26 mouse cellular contexts compared by ENCODE assay signal in genomic region chr2:167074587-167074986, GRCm38 (mm10). TPM values are rescaled to one million over a fixed set of nuclear protein-coding genes. Genes with fewer than 3 reads are reported as not detected.
DNase-seq lines count a peak whose midpoint lies in the region; ATAC-seq and TF ChIP-seq lines count a peak whose summit lies in the region.
"Had no signal": no experiment of that assay in that cellular context is flagged by ENCODE, and none has a peak within 500 bp of the region (broad histone marks: within the 10 kb centered on the region; RNA-seq: fewer than 3 reads in every experiment).

No protein-coding gene starts in this region.

- peak overlapping the region; percentile 51 for H3K4me3 ChIP-seq in testis, adult 2 months (ENCODE audit: control insufficient read depth, low read depth, low read length)
- H3K4me3 ChIP-seq in hindbrain, postnatal 0 days (ENCODE audit: low read length), result no peak overlapping the region
- H3K4me3 ChIP-seq: embryonic facial prominence, embryonic 13.5 days; embryonic facial prominence, embryonic 15.5 days; erythroblast, embryonic 14.5 days; forebrain, embryonic 10.5 days; forebrain, embryonic 12.5 days had no signal

- H3K4me1 ChIP-seq in testis, adult 2 months (ENCODE audit: control insufficient read depth, insufficient read depth, low read length), result peaks cover 24% of the 10 kb centered on the region
- 0 out of 2 replicates have a peak, but pooled peaks cover 6% of the 10 kb centered on the region for H3K4me1 ChIP-seq in hindbrain, postnatal 0 days (ENCODE audit: insufficient read depth, low read length)

- no peak for ATAC-seq in hindbrain, postnatal 0 days
- no peak for ATAC-seq in inflammation-experienced regulatory T-cells, adult 6 months
- ATAC-seq: activated CD4-positive, CD25-positive, alpha-beta regulatory T cell, adult 4 months; forebrain, embryonic 14.5 days; forebrain, embryonic 16.5 days; Patski had no signal

- no peaks in the 10 kb centered on the region for H3K9me3 ChIP-seq in hindbrain, postnatal 0 days (ENCODE audit: low read length)
- H3K9me3 ChIP-seq: embryonic facial prominence, embryonic 13.5 days; embryonic facial prominence, embryonic 15.5 days; forebrain, embryonic 10.5 days; forebrain, embryonic 12.5 days; G1E had no signal

- no peak for DNase-seq in testis, postnatal 10 days (ENCODE audit: low spot score)
- peak; percentile 51 for DNase-seq in ES-CJ7 (ENCODE audit: low read depth, low spot score)
- peak; percentile 43 for DNase-seq in R1 (ENCODE audit: low read depth, low spot score)
- no peak for DNase-seq in left cerebral cortex, postnatal 4 days
- no peak for DNase-seq in hindbrain, postnatal 0 days (ENCODE audit: low spot score)
- DNase-seq: adrenal gland, postnatal 10 days; adrenal gland, postnatal 25 days; cerebellum, adult 11 months; cerebellum, adult 18-20 months; cerebellum, adult 8-10 months; cerebellum, adult 9-11 months; cerebellum, postnatal 14 days; cerebellum, postnatal 36 days; embryo, embryonic 11 days had no signal

- no peaks in the 10 kb centered on the region for H3K27me3 ChIP-seq in testis, adult 2 months (ENCODE audit: control insufficient read depth, insufficient read depth, low read length)
- H3K27me3 ChIP-seq in hindbrain, postnatal 0 days (ENCODE audit: insufficient read depth, low read length), result no peaks in the 10 kb centered on the region
- H3K27me3 ChIP-seq: embryonic facial prominence, embryonic 13.5 days; embryonic facial prominence, embryonic 15.5 days; forebrain, embryonic 12.5 days; Patski had no signal

- H3K9ac ChIP-seq in hindbrain, postnatal 0 days (replicated peaks; ENCODE audit: low read length), result no peak overlapping the region
- H3K9ac ChIP-seq: embryonic facial prominence, embryonic 13.5 days; embryonic facial prominence, embryonic 15.5 days; forebrain, embryonic 12.5 days had no signal

- WGBS in hindbrain, postnatal 0 days, result 92% methylated on average over 5 of the region's 5 CpGs

- H3K27ac ChIP-seq in testis, adult 2 months (ENCODE audit: control insufficient read depth, insufficient read depth, low read depth, low read length), result no peak overlapping the region
- no peak overlapping the region for H3K27ac ChIP-seq in hindbrain, postnatal 0 days
- H3K27ac ChIP-seq: embryonic facial prominence, embryonic 13.5 days; embryonic facial prominence, embryonic 15.5 days; forebrain, embryonic 10.5 days; forebrain, embryonic 12.5 days had no signal

- H3K36me3 ChIP-seq in testis, adult 2 months (ENCODE audit: control insufficient read depth, insufficient read depth, low read length), result no peaks in the 10 kb centered on the region
- H3K36me3 ChIP-seq in hindbrain, postnatal 0 days (ENCODE audit: insufficient read depth, low read length), result no peaks in the 10 kb centered on the region
- H3K36me3 ChIP-seq: embryonic facial prominence, embryonic 13.5 days; embryonic facial prominence, embryonic 15.5 days; forebrain, embryonic 10.5 days; forebrain, embryonic 12.5 days; G1E had no signal

- intact Hi-C loops in left cerebral cortex, postnatal 4 days (cut with DNase I), result loop anchor here (5.0 kb wide), 1 partner anchor 118 kb away; the partner anchor contains the start of gene Kcnb1

- no peak for TF ChIP-seq POLR2A in testis, adult 2 months (IDR thresholded peaks at IDR 0.05; ENCODE audit: control insufficient read depth, low read depth, low read length)

- TF ChIP-seq CTCF in testis, adult 2 months (IDR thresholded peaks at IDR 0.05; ENCODE audit: control insufficient read depth, insufficient read depth, insufficient replicate concordance, low read depth, low read length), result no peak
- no peak for TF ChIP-seq CTCF in hindbrain, postnatal 0 days (IDR thresholded peaks at IDR 0.05; ENCODE audit: low read depth)

- no peak overlapping the region for H3K4me2 ChIP-seq in hindbrain, postnatal 0 days (ENCODE audit: low read depth, low read length)
- H3K4me2 ChIP-seq: embryonic facial prominence, embryonic 13.5 days; embryonic facial prominence, embryonic 15.5 days; forebrain, embryonic 12.5 days had no signal

RNA-seq across cellular contexts. Expression of gene Znfx1, which starts 11.8 kb away (rescaled TPM):
- 42.7 and 43.3 TPM in 2 replicates for polyA plus RNA-seq in testis, adult 2 months (2012; rRNA removed)
- 10 to 100 TPM; 30.3 to 32.1 TPM for total RNA-seq in left cerebral cortex, postnatal 4 days (2021)
- total RNA-seq in hindbrain, postnatal 0 days (2014; rRNA removed), result 31.6 and 34.9 TPM in 2 replicates
- 4.9 and 5.8 TPM in 2 replicates for polyA plus RNA-seq in hindbrain, postnatal 0 days (2015; fragmentation: Nextera tagmentation; extraction: Ambion mirVana)
- 10 to 100 TPM; 20.4 to 25.2 (median 22.4) TPM for polyA plus RNA-seq in inflammation-experienced regulatory T-cells, adult 6 months (2017; shearing (Covaris generic))

RNA-seq across cellular contexts. Expression of gene Ddx27, which starts 59.6 kb away (rescaled TPM):
- 17.5 and 19.1 TPM in 2 replicates for polyA plus RNA-seq in testis, adult 2 months (2012; rRNA removed)
- 10 to 100 TPM; 44.2 to 46.4 TPM for total RNA-seq in left cerebral cortex, postnatal 4 days (2021)
- 27.5 and 29.4 TPM in 2 replicates for total RNA-seq in hindbrain, postnatal 0 days (2014; rRNA removed)
- 36.7 and 38.3 TPM in 2 replicates for polyA plus RNA-seq in hindbrain, postnatal 0 days (2015; fragmentation: Nextera tagmentation; extraction: Ambion mirVana)
- polyA plus RNA-seq in inflammation-experienced regulatory T-cells, adult 6 months (2017; shearing (Covaris generic)), result 10 to 100 TPM; 33.6 to 38.9 (median 35.1) TPM

Comparison
In these comparisons a context has a peak if more than half of its experiments do, and no peak if none do; other contexts are left out.
1. DNase-seq: peak in ES-CJ7 (single experiment) and R1 (single experiment); none in testis, postnatal 10 days (single experiment), left cerebral cortex, postnatal 4 days (single experiment) and hindbrain, postnatal 0 days (single experiment).